Mouse (Mus musculus) kidney, adult 11 months (tissue): ENCODE results near the gene Pitpnm2.

ENCODE experiments used
- DNase-seq: peaks from one replicate; pipeline ENCODE4 v3.0.0; 2022

Gene Pitpnm2

DNA sequence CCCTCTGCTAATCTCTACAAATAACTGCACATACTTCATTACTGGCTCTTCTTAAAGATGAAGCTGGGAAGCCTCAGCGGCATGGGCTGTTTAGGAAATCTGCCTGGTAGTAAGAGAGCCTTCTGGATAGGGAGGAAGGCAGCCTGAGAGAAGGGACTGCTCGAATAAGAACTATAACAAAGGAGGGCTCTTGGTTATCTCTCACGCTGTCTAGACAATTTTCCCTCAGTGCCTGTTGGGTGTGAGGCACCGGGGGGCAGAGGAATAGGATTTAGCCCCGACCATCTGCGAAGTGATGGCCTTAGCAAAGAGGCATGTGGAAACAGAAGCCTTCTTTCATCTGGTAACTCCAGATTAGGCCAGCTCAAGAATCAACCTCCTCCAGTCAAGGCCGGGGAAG is 2.3 kb downstream of the Pitpnm2 start:
- DNase-seq, result no peak

DNA sequence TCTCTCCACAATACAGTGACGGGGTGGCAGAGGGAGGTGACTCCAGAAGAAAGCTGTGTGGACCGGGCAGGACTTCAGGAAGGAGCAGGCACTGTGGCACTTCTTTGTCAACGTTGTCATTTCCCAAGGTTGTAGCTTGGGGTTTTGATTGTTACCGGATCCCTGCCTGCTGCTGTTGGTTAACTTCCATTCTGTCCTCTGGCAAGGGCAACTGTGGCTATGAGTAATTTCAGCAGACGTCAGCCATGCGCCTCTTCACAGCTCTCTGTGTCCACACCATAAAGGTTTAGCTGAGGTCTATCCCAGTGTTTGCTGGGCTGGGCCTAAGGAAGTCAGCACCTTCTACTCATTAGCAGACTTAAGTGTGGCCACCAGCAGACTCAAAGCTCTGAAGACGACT is 4.7 kb downstream of the Pitpnm2 start:
- no peak for DNase-seq

DNA sequence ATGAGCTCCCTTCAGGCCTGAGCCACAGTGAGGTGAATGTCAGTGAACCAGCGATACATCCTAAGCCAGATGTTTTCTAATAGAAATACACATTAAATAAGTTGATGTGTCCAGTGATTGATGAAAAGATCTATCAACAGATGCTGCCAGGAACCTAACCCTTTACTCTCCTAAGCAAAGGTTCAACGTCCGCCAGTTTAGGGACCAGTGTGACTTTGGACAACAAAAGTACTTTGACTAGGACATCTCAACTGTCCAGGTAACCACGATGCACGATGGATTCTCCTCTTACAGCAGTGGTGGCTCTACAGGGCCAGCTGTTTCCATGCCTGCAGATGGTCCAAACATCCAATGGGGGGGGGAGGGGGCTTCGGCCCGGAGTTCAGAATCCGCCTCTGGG is 5.1 kb downstream of the Pitpnm2 start:
- DNase-seq, result no peak

DNA sequence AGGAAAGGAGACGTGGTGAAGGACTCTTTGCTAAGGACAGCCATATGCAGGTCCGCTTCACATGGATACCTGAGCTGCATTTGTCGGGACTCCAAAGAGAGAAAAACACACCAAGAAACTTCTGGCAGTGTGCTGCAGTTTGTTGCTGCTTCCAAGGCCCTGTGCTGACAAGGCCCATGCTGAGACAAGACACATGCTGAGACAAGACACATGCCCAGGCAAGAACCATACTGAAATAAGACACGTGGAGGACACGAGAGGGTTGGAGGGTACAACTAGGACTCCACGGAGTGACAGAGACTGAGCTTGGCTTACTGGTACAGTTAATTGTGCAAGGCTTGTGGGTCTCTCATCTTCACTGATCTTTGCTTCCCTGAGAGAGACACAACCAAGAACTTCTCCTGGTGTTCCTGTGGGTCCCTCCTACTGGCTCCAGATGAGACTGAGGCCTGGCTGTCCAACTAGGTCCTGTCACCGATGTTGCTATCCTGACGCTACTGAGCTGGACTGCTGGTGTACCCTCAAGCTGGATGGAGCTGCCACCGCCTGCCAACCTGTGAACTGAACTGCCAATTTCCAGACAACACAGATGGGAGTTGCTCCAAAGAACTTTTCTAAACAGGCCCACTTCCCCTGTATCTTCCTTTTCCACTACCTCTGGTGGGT is 6.2 kb downstream of the Pitpnm2 start:
- no peak for DNase-seq

DNA sequence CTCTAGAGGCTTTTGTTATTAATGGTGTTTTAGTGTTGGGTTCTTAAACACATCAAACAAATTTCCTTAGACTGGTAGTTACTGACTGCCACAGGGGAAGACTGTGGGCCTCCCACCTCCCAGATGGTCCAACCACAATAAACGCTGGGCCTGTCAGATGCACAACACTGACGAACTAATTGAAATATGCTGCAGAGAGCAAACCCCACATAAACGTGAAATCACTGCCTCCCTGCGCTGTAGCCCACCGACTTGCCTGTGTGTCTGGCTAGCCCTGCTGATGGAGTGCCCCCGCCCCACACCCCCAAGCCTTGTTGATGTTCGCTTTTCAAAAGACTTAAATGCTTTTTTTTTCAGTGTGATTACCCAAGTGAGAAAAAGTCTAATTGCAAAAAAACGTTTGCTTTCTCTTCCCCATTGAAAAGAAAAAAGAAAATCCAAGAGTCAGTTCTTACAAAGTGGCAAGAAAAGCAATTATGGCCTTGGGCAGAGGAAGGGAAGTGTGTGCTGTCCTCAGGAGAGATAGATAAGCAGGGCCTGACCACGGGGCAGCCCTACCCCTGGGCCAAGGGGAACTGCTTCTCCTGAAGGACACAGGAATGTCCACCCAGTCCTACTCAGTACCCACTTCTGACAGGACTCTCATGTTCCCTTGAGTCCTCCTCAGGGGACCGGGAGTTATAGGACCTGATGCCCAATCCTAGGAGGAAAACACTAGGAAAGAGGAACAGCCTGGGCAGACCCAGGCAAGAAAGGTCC is 7.7 kb downstream of the Pitpnm2 start:
- no peak for DNase-seq

DNA sequence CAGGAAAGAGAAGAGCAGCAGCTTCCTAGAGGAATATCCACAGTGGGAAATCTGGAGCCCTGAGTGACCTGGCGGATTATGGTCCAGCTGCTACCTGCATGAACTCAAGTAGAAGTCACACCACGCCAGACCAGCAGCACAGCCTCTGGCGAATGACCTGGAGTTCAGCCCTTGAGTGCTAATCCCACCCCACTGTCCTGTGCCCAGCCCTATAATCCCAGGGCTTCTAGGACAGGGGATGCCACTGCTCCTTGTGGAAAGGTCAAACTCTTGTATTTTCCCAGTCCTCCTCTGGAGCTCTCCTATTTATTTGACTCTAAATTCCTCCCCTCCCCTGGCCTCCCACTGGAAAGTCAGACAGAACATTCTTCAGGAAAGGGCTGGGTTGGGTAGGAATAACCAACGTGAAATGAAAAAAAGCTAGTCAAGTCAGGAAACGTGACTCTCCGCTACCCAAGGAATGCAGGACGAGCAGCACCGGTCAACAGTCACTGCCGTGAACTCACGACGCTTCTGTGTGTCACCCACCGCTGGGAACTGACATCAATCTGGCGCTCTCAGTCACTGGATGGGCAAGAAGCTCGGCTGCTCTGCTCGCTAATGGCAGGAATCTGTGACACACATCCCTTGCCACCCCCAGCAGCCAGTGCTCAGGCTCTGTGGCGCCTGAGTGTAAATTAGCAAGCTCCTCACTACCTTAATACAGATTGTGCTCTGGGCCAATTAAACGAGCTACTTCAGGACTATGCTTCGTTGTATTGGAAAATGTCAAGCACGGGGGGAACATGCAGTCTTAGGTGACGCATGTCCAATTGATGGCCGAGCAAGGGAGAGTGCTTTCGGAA is 8.5 kb downstream of the Pitpnm2 start:
- peak; percentile 49 for DNase-seq

DNA sequence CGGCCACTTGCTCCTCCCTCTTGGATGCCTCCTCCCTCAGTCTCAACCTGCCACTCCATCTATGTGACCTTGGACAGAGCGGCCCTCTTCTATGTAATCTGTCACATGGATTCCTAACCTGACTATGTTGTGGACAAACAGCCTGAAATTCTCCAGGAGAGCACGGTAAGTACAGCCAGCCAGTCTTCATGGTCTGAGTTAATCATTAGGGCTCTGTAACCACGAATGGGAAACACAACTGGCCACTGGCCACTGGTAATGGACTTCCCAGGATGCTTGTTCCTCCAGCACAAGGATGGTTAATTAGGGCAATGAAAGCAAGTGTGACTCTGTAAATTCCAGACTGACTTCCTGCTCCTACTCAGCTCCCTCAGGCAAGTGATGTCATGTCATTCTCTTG is 13.4 kb downstream of the Pitpnm2 start:
- peak; percentile 93 for DNase-seq

DNA sequence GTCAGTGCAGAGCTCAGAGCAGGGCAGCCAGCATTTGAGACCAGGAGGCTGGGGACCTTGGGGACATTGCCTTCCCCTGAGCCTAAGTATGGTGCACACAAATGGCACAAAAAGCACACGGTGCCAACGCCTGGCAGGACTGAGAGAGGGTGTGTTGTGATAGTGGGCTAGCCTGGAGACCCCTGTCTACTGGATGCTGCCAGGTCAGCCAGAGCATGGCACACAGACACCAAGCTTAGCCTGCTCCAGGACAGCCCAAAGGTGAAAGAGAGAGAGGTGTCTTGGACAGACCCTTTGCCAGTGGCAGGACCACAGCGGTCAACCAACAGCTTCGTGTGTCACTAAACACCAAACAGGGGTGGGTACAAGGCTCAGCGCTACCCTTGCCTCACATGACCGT is 14.8 kb downstream of the Pitpnm2 start:
- no peak for DNase-seq

DNA sequence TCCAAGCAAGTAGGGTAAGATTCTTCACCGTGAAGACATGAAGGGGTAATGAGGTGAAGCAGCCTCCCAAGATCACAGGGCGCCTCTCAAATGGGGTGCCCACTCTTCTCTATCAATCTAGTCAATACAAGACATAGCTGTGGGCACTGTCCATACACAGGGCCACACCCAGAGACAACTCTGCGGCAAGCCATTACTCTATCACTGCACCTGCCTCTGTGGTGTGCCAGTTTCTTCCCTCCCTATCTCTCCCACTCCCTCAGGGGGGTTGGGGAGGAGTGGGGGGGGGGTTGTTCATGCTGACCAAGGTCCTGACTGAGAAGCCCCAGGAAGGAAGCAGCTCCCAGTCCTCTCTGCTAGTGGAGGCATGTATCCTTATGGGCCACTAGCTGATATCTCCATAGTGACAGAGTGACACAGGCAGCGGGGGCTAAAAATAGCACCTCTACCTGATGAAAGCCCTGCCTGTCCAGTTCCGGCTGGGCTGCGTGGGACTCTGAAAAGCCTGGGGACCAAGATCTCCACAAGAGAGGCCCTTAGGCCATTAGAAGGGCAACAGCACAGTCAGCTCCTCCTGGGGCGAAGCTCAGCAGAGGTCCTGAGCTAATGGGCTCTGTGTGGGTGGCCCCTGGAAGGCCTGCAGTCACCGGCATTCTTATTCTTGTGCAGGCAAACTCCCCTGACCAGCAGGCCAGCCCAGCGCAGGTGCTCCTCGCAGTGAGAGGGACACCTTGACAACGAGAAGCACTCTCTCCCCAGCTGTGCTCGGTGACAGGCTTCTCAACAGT is 15.5 kb downstream of the Pitpnm2 start:
- DNase-seq, result peak; percentile 48

DNA sequence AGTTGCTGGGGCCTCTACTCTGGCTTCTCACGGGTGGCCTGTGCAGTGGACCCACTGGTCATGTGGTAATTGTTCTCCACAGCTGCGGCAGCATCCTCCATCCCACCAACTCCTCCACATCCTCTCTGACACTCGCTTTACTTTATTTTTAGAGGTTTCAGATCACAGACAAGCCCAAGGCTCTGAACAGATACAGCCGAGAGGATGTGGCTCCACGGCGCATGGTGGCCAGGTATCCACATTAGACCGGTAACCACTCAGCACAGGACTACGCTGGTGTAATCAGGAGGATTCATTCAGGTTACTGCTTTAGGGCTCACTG is 16.5 kb downstream of the Pitpnm2 start:
- no peak for DNase-seq

DNA sequence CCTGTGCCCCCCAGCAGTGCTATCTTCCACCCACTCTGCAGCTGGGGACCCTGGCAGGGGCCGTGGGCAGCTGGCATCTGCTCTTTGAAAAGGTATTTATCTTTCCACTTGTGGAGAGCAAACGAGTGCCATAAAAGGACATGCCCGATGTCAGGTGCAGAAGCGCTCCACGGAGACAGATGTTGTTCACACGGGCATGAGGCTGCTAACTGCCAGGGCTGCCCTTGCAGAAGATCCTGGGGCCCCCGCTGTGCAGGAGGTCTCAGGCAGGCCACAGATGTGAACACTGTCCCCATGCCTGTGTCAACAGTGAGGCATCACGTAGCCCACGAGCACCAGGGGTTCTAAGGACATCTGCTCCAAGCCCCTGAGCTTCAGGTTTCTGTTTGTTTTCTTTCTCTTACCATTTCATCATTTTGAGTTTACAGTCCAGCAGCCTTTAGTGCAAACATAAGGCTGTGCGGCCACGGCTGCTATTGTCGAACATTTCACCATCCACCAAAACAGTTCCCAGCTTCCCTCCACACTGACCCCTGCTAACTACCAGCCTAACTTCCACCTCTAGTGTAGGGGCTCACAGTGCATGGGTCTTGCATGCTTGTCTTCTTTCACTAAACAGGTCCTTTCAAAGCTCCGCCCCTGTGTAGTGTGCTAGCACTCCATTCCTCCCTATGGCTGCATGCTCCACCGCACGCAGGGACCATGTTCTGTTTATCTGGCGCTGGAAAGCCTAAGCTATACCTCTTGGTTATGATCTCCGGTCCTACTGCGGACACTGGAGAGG is 17.0 kb downstream of the Pitpnm2 start:
- no peak for DNase-seq

DNA sequence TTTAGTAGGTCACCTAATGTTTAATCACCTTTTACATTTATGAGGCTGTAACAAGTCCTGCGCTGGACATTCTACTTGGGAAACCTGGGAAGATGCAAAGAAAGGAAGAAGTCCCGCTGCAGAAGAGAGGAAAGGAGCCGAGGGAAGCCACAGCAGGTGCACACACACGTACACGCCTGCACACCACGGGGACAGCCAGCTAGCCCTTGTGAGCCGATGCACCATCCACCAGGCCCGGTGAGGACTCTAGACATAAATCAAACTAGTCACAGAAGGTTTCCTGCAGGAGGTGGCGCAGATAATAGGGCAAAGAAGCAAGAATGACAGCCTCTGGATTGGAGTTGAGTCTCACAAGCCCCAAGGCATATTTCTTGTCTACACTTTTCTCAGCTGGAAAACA is 19.1 kb downstream of the Pitpnm2 start:
- DNase-seq, result no peak

DNA sequence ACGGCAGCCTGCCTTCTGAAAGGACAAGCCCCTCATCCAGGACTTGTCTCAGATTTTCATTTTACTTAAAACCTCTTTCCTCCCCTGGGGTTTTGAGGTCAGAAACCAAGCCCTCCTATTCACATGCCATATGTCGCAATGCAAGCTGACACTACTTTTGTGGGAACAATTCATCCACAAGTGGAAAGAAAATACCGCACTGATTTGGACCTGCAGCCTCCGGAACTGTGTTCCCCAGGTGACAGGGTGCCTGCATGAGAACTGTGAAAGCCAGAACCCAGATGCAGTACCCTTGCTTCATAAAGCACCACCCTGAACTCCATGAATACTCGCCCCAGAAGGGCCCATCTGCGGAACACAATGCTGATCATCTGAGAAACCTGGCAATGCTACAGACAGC is 22.4 kb downstream of the Pitpnm2 start:
- no peak for DNase-seq

DNA sequence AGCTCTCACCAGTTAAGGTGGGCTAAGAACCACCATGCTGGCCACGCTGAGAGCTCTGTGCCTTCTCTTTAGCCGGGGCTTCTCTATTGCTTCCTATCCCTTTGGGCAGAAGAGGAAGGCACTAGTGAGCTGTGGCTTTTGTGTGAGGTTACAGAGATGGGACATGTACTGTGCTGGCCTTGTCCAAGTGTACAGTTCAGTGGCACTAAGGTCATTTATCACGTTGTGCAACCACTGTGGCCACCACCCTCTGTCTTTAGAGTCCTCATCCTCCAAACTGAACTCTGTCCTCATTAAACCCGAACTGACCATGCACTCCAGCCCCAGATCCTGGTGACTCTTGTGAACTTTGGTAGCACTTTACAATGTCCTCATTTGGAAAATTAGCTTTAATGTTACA is 23.1 kb downstream of the Pitpnm2 start:
- DNase-seq, result peak; percentile 76

DNA sequence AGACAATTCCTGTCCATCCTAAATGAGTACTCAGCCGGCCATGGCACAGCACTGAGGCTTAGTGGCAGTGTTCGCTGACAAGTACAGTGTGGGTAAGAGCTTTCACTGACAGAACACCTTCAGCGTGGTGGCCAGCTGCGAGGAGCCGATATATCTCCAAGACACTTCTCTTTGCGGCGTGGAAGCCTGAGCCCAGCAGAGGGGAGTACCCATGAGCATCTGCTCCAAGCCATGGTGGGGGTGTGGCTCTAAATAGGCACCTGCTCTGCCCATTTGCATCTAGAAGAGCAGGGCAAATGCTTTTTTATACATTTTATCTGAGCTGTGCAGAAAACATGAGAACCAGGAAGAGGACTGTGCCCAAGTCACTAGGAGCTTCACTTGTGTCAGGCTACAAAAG is 23.7 kb downstream of the Pitpnm2 start:
- DNase-seq, result no peak

DNA sequence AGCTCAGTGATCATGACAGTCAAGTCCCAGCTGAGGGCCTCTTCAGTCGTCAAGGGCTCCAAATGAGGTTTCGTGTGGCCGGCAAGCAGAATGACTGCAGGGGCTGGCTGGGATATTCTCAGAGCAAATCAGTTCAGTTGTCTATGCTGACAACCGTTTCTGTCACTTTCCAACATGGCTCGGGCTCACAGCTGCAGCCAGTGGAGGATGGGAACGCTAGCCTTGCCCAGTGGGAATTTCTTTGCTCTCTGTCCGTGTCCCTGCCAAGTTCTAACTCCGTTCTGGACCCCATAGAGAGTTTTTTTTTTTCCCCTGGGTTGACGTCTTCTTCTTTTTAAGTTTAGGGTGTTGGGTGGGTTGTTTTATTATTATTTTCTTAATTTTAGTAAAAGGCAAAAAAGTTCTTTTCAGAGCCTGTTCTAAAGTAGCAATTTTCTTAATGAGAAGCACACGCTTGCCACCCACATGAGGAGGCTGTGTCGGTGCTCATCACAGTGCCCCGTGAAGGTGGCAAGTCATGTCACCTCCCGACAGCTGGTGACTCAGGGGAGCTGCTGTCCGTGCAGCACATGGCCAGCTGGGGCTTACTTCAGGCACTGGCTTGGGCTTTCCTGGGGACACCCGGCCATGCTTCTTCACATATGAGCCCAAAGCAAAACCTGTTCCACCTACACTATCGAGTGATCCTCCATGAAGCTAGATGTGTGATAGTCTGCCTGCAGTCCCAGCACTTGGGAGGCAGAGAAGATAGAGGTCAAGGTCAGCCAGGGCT is 25.1 kb downstream of the Pitpnm2 start:
- DNase-seq, result no peak

DNA sequence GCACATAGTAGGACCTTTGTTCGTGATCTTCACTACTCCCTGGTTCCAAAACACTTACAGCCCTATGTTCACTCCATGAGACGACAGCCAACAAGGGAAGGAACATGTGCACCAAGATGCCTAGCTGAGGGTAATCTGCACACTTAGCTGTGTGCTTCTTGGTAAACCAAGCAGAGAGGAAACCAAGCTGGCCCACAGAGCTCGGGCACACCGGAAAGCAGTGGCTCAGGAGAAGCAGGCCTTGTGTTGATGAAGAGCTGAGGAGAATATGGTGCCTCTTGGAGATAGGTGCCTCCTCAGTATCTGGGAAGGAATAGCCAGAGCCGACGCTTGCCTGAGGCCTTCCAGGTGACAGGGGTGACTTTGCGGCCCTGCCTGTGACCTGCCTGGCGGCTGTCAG is 26.0 kb downstream of the Pitpnm2 start:
- no peak for DNase-seq

DNA sequence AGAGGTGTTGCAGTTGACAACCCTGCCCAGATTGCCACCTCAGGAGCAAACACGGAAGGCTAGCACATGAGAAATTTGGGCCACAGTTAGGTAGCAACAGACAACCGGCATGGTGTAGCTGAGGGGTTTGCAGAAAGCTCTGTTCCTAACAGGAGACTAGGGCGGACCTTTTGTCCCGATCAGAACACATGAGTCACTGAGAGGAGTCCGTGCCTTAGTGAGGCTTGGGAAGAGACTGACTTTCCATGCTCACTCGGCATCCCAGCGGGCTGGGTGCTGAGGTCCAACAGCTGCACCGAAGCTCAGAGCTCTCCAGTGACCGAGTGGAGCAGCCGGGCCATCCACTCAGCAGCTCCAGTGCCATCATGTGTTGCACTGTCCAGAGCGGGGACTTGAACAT is 26.9 kb downstream of the Pitpnm2 start:
- DNase-seq, result no peak

DNA sequence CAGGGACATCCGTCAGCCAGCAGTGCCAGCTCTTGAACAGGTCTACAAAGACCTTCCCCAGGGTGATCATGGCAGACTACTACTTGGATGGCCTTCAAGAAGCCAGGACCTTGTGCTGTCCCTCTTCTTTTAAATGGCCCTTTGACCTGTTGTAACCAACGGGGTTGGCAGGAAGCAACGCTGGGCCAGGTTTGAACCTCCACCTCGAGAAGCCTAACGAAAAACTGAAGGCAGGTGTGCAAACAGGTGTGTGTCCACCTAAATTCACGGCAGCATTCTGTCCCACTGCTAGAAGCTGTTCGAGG is 27.9 kb downstream of the Pitpnm2 start:
- DNase-seq, result no peak

DNA sequence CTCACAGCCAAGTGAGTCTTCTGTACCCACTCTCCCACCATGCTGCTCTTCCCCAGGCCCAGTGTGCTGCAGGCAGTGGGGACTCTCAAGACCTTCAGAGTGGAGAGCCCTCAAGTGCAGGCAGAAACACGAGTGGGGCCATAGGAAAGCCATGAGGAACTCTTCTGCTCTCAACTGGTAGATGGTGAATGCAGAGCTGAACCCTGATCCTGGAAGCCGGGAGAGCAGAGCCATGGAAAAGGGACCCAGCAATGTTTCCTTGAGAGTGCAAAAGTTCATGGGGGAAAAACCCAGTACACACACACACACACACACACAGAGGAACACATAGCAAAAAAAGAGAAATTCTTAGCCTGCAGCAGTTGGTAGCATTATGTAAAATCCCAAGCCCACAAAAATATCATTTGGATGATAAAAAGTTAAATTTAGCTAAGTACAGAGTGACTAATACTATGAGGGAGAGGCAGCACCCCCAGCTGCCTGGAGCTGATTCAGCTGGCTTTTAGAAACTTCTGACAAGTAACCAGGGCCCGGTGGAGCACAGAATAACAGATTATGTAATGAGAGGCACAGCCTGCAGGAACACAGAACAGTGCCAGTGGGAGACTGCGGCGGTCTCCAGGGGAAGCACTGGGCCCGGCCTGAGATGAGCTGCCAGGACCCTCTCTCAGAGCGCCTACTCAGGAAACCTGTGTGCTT is 28.4 kb downstream of the Pitpnm2 start:
- peak; percentile 87 for DNase-seq

DNA sequence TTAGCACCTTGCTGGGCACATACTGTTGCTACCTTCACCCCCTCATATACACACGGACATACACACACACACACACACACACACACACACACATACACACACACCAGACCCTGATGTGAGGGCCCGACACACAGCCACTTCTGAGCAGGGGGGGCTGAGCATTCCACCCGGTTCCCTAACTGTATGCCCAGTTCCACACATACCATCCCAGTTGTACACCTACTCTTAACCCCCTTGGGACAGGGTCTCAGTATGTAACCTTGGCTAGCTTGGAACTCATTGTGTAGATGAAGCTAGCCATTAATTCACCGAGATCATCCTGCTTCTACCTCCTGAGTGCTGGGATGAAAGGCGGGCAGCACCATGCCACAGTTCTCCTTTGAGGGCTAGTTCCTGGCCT is 29.0 kb downstream of the Pitpnm2 start:
- no peak for DNase-seq
